8 mouse cellular contexts compared by ENCODE assay signal in the genomic region with DNA sequence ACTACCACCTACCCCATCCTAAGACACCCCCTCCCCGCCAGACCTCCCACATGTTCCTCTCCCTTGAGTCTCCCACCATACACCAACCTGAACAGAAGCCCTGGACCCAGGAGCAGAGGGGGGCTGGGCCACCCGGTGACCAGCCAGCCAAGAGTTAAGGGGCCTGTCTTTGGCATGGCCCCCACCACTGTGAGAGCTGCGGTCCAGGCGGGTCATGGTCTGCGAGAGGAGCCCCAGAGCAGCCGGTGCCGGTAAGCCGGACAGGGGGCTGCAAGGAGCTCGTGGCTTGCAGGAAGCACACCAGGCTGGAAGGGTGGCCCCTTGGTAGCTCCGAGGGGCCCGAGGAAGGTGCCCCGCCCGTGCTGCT. TPM values are rescaled to one million over a fixed set of nuclear protein-coding genes. Genes with fewer than 3 reads are reported as not detected.
DNase-seq lines count a peak whose midpoint lies in the region; ATAC-seq and TF ChIP-seq lines count a peak whose summit lies in the region.

No protein-coding gene starts in this region.

- in situ Hi-C loops in ES-E14 (cut with MboI; ENCODE audit: low sequenced_read_pairs in 2 of 2, unreplicated experiment in 2 of 2) = no loop called here

- H3K27ac ChIP-seq in heart, embryonic 12.5 days (ENCODE audit: poor library complexity, severe bottlenecking) = peak overlapping the region; percentile 46
- H3K27ac ChIP-seq in ES-E14 (ENCODE audit: insufficient read depth, low read depth, low read length, poor library complexity, severe bottlenecking) = peak overlapping the region; percentile 52; the same call in 1 of the 2 replicates
- H3K27ac ChIP-seq in forebrain, embryonic 13.5 days = peak overlapping the region; percentile 88
- H3K27ac ChIP-seq in liver, embryonic 12.5 days = peak overlapping the region; percentile 62

- peak; percentile 7; the same call in 1 of the 2 replicates for ATAC-seq in heart, embryonic 12.5 days (ENCODE audit: insufficient number of reproducible peaks, low FRiP score)
- no peak; the same call in 1 of the 2 replicates for ATAC-seq in forebrain, embryonic 13.5 days
- ATAC-seq in liver, embryonic 12.5 days = no peak

- no peaks in the 10 kb centered on the region for H3K9me3 ChIP-seq in heart, embryonic 12.5 days (replicated peaks)
- no peaks in the 10 kb centered on the region for H3K9me3 ChIP-seq in ES-E14 (ENCODE audit: control insufficient read depth, insufficient read depth, low read depth, low read length)
- no peaks in the 10 kb centered on the region for H3K9me3 ChIP-seq in forebrain, embryonic 13.5 days (replicated peaks)
- no peaks in the 10 kb centered on the region for H3K9me3 ChIP-seq in liver, embryonic 12.5 days (replicated peaks)

- peak overlapping the region; percentile 99 for H3K4me2 ChIP-seq in heart, embryonic 12.5 days
- H3K4me2 ChIP-seq in forebrain, embryonic 13.5 days = peak overlapping the region; percentile 99
- peak overlapping the region; percentile 85 for H3K4me2 ChIP-seq in liver, embryonic 12.5 days

- no peaks in the 10 kb centered on the region for H3K27me3 ChIP-seq in heart, embryonic 12.5 days (replicated peaks)
- H3K27me3 ChIP-seq in forebrain, embryonic 13.5 days = no peaks in the 10 kb centered on the region
- H3K27me3 ChIP-seq in liver, embryonic 12.5 days (replicated peaks) = no peaks in the 10 kb centered on the region

- WGBS in heart, embryonic 12.5 days = 12% methylated on average over 13 of the region's 13 CpGs
- WGBS in forebrain, embryonic 13.5 days = 3% methylated on average over 12 of the region's 13 CpGs
- 29% methylated on average over 13 of the region's 13 CpGs for WGBS in liver, embryonic 12.5 days (ENCODE audit: insufficient replicate concordance)

- peaks cover 67% of the 10 kb centered on the region for H3K36me3 ChIP-seq in heart, embryonic 12.5 days
- H3K36me3 ChIP-seq in ES-E14 (ENCODE audit: control insufficient read depth, insufficient read depth, low read length, poor library complexity, severe bottlenecking) = peaks cover 56% of the 10 kb centered on the region
- H3K36me3 ChIP-seq in forebrain, embryonic 13.5 days (ENCODE audit: poor library complexity, severe bottlenecking) = peaks cover 70% of the 10 kb centered on the region
- peaks cover 83% of the 10 kb centered on the region for H3K36me3 ChIP-seq in liver, embryonic 12.5 days

- peaks cover 60% of the 10 kb centered on the region for H3K4me1 ChIP-seq in heart, embryonic 12.5 days (replicated peaks)
- peaks cover 7 to 38% of the 10 kb centered on the region in 2 experiments for H3K4me1 ChIP-seq in ES-E14 (ENCODE audit: control insufficient read depth in 2 of 2, insufficient read depth in 2 of 2, low read length in 2 of 2, poor library complexity in 1 of 2)
- H3K4me1 ChIP-seq in forebrain, embryonic 13.5 days = peaks cover 62% of the 10 kb centered on the region
- H3K4me1 ChIP-seq in liver, embryonic 12.5 days = peaks cover 59% of the 10 kb centered on the region

- H3K4me3 ChIP-seq in heart, embryonic 12.5 days = peak overlapping the region; percentile 62
- H3K4me3 ChIP-seq in ES-E14 (ENCODE audit: insufficient read depth in 1 of 2, low read depth in 1 of 2, low read length in 2 of 2, poor library complexity in 1 of 2, severe bottlenecking in 1 of 2) = peak overlapping the region; percentile 61 to 90
- H3K4me3 ChIP-seq in forebrain, embryonic 13.5 days = peak overlapping the region; percentile 52
- peak overlapping the region; percentile 53 for H3K4me3 ChIP-seq in liver, embryonic 12.5 days

- peak overlapping the region; percentile 76 for H3K9ac ChIP-seq in heart, embryonic 12.5 days
- peak overlapping the region; percentile 75 for H3K9ac ChIP-seq in ES-E14 (ENCODE audit: insufficient read depth, low read depth, low read length, poor library complexity, severe bottlenecking)
- H3K9ac ChIP-seq in forebrain, embryonic 13.5 days = peak overlapping the region; percentile 76
- peak overlapping the region; percentile 60 for H3K9ac ChIP-seq in liver, embryonic 12.5 days

- DNase-seq in heart, postnatal 4 days = no peak
- no peak for DNase-seq in ES-E14 (ENCODE audit: low read depth, low spot score)
- no peak for DNase-seq in frontal cortex, postnatal 25 days (ENCODE audit: low spot score in 2 of 2)
- DNase-seq in gastrocnemius, postnatal 10 days = no peak
- DNase-seq in spleen, postnatal 36 days (ENCODE audit: low spot score in 2 of 2) = no peak

TF ChIP-seq in ES-E14, 5 proteins besides CTCF, POLR2A, EP300 and RAD21:
- TF ChIP-seq HCFC1 (IDR thresholded peaks at IDR 0.05; ENCODE audit: borderline replicate concordance, insufficient read depth, low read length) (no peak), ZC3H11A (IDR thresholded peaks at IDR 0.05; ENCODE audit: borderline replicate concordance, low read depth, low read length) (no peak), MAFK (IDR thresholded peaks at IDR 0.05; ENCODE audit: insufficient read depth, low read depth, low read length) (no peak)
TF ChIP-seq in ES-E14: peak in this region for 0.

RNA-seq across cellular contexts. Expression of a gene that starts 6.3 kb away (rescaled TPM):
- polyA plus RNA-seq in heart, embryonic 12.5 days (2016; fragmentation: Nextera tagmentation; extraction: Ambion mirVana) = 85.8 and 89.7 TPM in 2 replicates
- 100 to 1,000 TPM; 200 to 203 TPM for total RNA-seq in heart, postnatal 4 days (2021)
- 166 and 208 TPM in 2 replicates for total RNA-seq in ES-E14 (2012; rRNA removed)
- 49.0 and 56.2 TPM in 2 replicates for polyA plus RNA-seq in forebrain, embryonic 13.5 days (2015; fragmentation: Nextera tagmentation; extraction: Ambion mirVana)
- 26.7 and 32.4 TPM in 2 replicates for polyA plus RNA-seq in liver, embryonic 12.5 days (2016; fragmentation: Nextera tagmentation; extraction: Ambion mirVana)
- total RNA-seq in gastrocnemius, postnatal 10 days (2021) = 100 to 1,000 TPM; 194 to 201 TPM

RNA-seq across cellular contexts. Expression of a gene that starts 26.2 kb away (rescaled TPM):
- polyA plus RNA-seq in heart, embryonic 12.5 days (2016; fragmentation: Nextera tagmentation; extraction: Ambion mirVana) = 105 TPM in 2 replicates
- 10 to 100 TPM; 51.2 to 52.7 TPM for total RNA-seq in heart, postnatal 4 days (2021)
- 2.5 and 5.5 TPM in 2 replicates for total RNA-seq in ES-E14 (2012; rRNA removed)
- polyA plus RNA-seq in forebrain, embryonic 13.5 days (2015; fragmentation: Nextera tagmentation; extraction: Ambion mirVana) = 12.3 and 13.8 TPM in 2 replicates
- 25.6 and 26.7 TPM in 2 replicates for polyA plus RNA-seq in liver, embryonic 12.5 days (2016; fragmentation: Nextera tagmentation; extraction: Ambion mirVana)
- total RNA-seq in gastrocnemius, postnatal 10 days (2021) = 10 to 100 TPM; 47.2 to 55.1 TPM

RNA-seq across cellular contexts. Expression of a gene that starts 34.5 kb away (rescaled TPM):
- polyA plus RNA-seq in heart, embryonic 12.5 days (2016; fragmentation: Nextera tagmentation; extraction: Ambion mirVana) = 57.9 and 61.0 TPM in 2 replicates
- total RNA-seq in heart, postnatal 4 days (2021) = 10 to 100 TPM; 69.6 to 72.0 TPM
- 112 and 153 TPM in 2 replicates for total RNA-seq in ES-E14 (2012; rRNA removed)
- polyA plus RNA-seq in forebrain, embryonic 13.5 days (2015; fragmentation: Nextera tagmentation; extraction: Ambion mirVana) = 156 and 175 TPM in 2 replicates
- 51.6 and 52.4 TPM in 2 replicates for polyA plus RNA-seq in liver, embryonic 12.5 days (2016; fragmentation: Nextera tagmentation; extraction: Ambion mirVana)
- total RNA-seq in gastrocnemius, postnatal 10 days (2021) = 10 to 100 TPM; 45.4 to 58.1 TPM

RNA-seq across cellular contexts. Expression of a gene that starts 46.1 kb away (rescaled TPM):
- 14.3 and 14.7 TPM in 2 replicates for polyA plus RNA-seq in heart, embryonic 12.5 days (2016; fragmentation: Nextera tagmentation; extraction: Ambion mirVana)
- total RNA-seq in heart, postnatal 4 days (2021) = 10 to 100 TPM; 15.5 to 18.2 TPM
- 55.6 and 57.6 TPM in 2 replicates for total RNA-seq in ES-E14 (2012; rRNA removed)
- polyA plus RNA-seq in forebrain, embryonic 13.5 days (2015; fragmentation: Nextera tagmentation; extraction: Ambion mirVana) = 36.2 and 43.0 TPM in 2 replicates
- polyA plus RNA-seq in liver, embryonic 12.5 days (2016; fragmentation: Nextera tagmentation; extraction: Ambion mirVana) = 14.3 and 14.4 TPM in 2 replicates
- total RNA-seq in gastrocnemius, postnatal 10 days (2021) = 10 to 100 TPM; 10.5 to 11.6 TPM
